23 mouse cellular contexts compared by ENCODE assay signal in genomic region chr2:38957671-38958223, GRCm38 (mm10). TPM values are rescaled to one million over a fixed set of nuclear protein-coding genes. Genes with fewer than 3 reads are reported as not detected.
"Had no signal": no experiment of that assay in that cellular context is flagged by ENCODE, and none has a peak within 500 bp of the region (broad histone marks: within the 10 kb centered on the region; RNA-seq: fewer than 3 reads in every experiment).

No protein-coding gene starts in this region.

- H3K9ac ChIP-seq: intestine, embryonic 15.5 days; limb, embryonic 13.5 days; midbrain, embryonic 13.5 days; neural tube, embryonic 13.5 days had no signal

- H3K27me3 ChIP-seq: intestine, embryonic 15.5 days; limb, embryonic 13.5 days; midbrain, embryonic 13.5 days; neural tube, embryonic 13.5 days had no signal

- DNase-seq: kidney, adult 18-20 months; kidney, adult 9 months; kidney, postnatal 14 days; kidney, postnatal 4 days; lung, adult 2 months; lung, postnatal 14 days; lung, postnatal 4 days; retina, postnatal 1 day; right cerebral cortex, postnatal 25 days; spleen, adult 18-20 months; thymus, adult 18-20 months; thymus, postnatal 36 days had no signal

- H3K4me2 ChIP-seq: intestine, embryonic 15.5 days; limb, embryonic 13.5 days; midbrain, embryonic 13.5 days; neural tube, embryonic 13.5 days had no signal

- H3K4me1 ChIP-seq: intestine, embryonic 15.5 days; limb, embryonic 13.5 days; midbrain, embryonic 13.5 days; neural tube, embryonic 13.5 days had no signal

- H3K36me3 ChIP-seq: intestine, embryonic 15.5 days; limb, embryonic 10.5 days; midbrain, embryonic 10.5 days; midbrain, embryonic 13.5 days; neural tube, embryonic 13.5 days had no signal

- H3K27ac ChIP-seq: intestine, embryonic 15.5 days; limb, embryonic 10.5 days; limb, embryonic 13.5 days; midbrain, embryonic 10.5 days; midbrain, embryonic 13.5 days; neural tube, embryonic 13.5 days had no signal

- ATAC-seq: intestine, embryonic 15.5 days; midbrain, embryonic 13.5 days; midbrain, embryonic 16.5 days had no signal

- H3K4me3 ChIP-seq: intestine, embryonic 15.5 days; limb, embryonic 10.5 days; limb, embryonic 13.5 days; megakaryocyte, embryonic 14.5 days; midbrain, embryonic 10.5 days; midbrain, embryonic 13.5 days; myocyte; neural tube, embryonic 13.5 days had no signal

- H3K9me3 ChIP-seq: intestine, embryonic 15.5 days; limb, embryonic 10.5 days; limb, embryonic 13.5 days; midbrain, embryonic 10.5 days; midbrain, embryonic 13.5 days; neural tube, embryonic 13.5 days had no signal

RNA-seq across cellular contexts. Expression of gene Olfml2a, which starts 26.0 kb away (rescaled TPM):
- total RNA-seq: monocyte, adult 5-6 weeks; neutrophil, adult 5-6 weeks had no signal
